Comparison of ENCODE assay signal across 20 mouse cellular contexts in the genomic region with DNA sequence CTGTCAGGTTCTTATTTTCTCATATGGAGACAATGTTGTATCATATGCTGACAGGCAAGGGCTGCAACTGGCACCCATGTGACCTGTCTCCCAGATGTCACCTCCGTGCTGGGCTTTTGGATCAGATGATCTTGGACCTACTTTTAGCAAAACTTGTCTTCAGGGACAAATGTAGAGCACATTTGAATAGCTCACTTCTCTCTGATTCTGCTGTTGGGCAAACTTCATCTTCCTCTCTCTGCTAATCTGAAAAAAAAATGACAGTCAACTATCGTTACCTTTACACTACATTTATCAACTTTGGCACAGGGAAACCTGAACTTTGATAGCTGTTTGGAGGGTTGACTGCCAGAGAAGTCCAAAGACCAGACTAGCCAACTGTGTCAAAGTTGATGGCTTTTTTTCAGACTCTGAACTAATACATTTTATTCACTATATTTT. TPM values are rescaled to one million over a fixed set of nuclear protein-coding genes. Genes with fewer than 3 reads are reported as not detected.
DNase-seq lines count a peak whose midpoint lies in the region; ATAC-seq and TF ChIP-seq lines count a peak whose summit lies in the region.
"Had no signal": no experiment of that assay in that cellular context is flagged by ENCODE, and none has a peak within 500 bp of the region (broad histone marks: within the 10 kb centered on the region; RNA-seq: fewer than 3 reads in every experiment).

No protein-coding gene starts in this region.

- peaks cover 3% of the 10 kb centered on the region for H3K36me3 ChIP-seq in heart, adult 2 months (ENCODE audit: control insufficient read depth, insufficient read depth, low read length)
- H3K36me3 ChIP-seq in heart, embryonic 10.5 days: no peaks in the 10 kb centered on the region
- H3K36me3 ChIP-seq in kidney, embryonic 16.5 days (ENCODE audit: insufficient read depth, low read length): no peaks in the 10 kb centered on the region
- H3K36me3 ChIP-seq in lung, postnatal 0 days (ENCODE audit: insufficient read depth, low read length): no peaks in the 10 kb centered on the region
- H3K36me3 ChIP-seq: embryonic facial prominence, embryonic 15.5 days; forebrain, embryonic 10.5 days; limb, embryonic 15.5 days had no signal

- DNase-seq in heart, adult 2 months: peak in 1 of 2 experiments; percentile 24
- no peak for DNase-seq in heart, embryonic 10.5 days (ENCODE audit: low spot score)
- DNase-seq in adipocyte (ENCODE audit: low spot score): peak; percentile 82
- DNase-seq in heart, postnatal 10 days: peak; percentile 55 to 67
- DNase-seq in lung, postnatal 0 days (ENCODE audit: low spot score): no peak
- no peak for DNase-seq in left cerebral cortex, adult 2 months (ENCODE audit: extremely low spot score in 1 of 2, low spot score in 2 of 2)
- DNase-seq: cerebellum, postnatal 14 days; embryo, embryonic 11 days; gastrocnemius, postnatal 14 days; lung, postnatal 10 days; retina, postnatal 1 day had no signal

- no peak overlapping the region for H3K4me3 ChIP-seq in heart, adult 2 months
- H3K4me3 ChIP-seq in heart, embryonic 10.5 days: no peak overlapping the region
- H3K4me3 ChIP-seq in kidney, embryonic 16.5 days (ENCODE audit: low read length): no peak overlapping the region
- no peak overlapping the region for H3K4me3 ChIP-seq in lung, postnatal 0 days (ENCODE audit: low read depth, low read length)
- no peak overlapping the region for H3K4me3 ChIP-seq in left cerebral cortex, adult 2 months
- H3K4me3 ChIP-seq: embryonic facial prominence, embryonic 15.5 days; forebrain, embryonic 10.5 days; limb, embryonic 15.5 days; megakaryocyte, embryonic 14.5 days had no signal

- no peak overlapping the region for H3K4me2 ChIP-seq in kidney, embryonic 16.5 days (replicated peaks; ENCODE audit: low read depth, low read length)
- H3K4me2 ChIP-seq in lung, postnatal 0 days (replicated peaks; ENCODE audit: low read depth, low read length): no peak overlapping the region
- H3K4me2 ChIP-seq: embryonic facial prominence, embryonic 15.5 days; hindbrain, embryonic 14.5 days; limb, embryonic 15.5 days had no signal

- TF ChIP-seq CTCF in heart, adult 2 months (IDR thresholded peaks at IDR 0.05): no peak
- no peak for TF ChIP-seq CTCF in lung, postnatal 0 days (IDR thresholded peaks at IDR 0.05)
- no peak for TF ChIP-seq CTCF in left cerebral cortex, adult 2 months (IDR thresholded peaks at IDR 0.05)

- intact Hi-C loops in heart, adult 2 months (cut with DNase I): no loop called here
- intact Hi-C loops in heart, postnatal 10 days (cut with DNase I): no loop called here
- intact Hi-C loops in left cerebral cortex, adult 2 months (cut with DNase I): no loop called here

- 40% methylated on average over 2 of the region's 2 CpGs for WGBS in heart, adult 2 months
- 84% methylated on average over 2 of the region's 2 CpGs for WGBS in heart, embryonic 10.5 days
- 55% methylated on average over 2 of the region's 2 CpGs for WGBS in kidney, embryonic 16.5 days
- 79% methylated on average over 2 of the region's 2 CpGs for WGBS in lung, postnatal 0 days

- H3K27me3 ChIP-seq in heart, adult 2 months (ENCODE audit: control insufficient read depth, insufficient read depth, low read length): no peaks in the 10 kb centered on the region
- H3K27me3 ChIP-seq in heart, embryonic 10.5 days (ENCODE audit: insufficient read depth, poor library complexity, severe bottlenecking): no peaks in the 10 kb centered on the region
- H3K27me3 ChIP-seq in kidney, embryonic 16.5 days (ENCODE audit: insufficient read depth, low read length): no peaks in the 10 kb centered on the region
- H3K27me3 ChIP-seq in lung, postnatal 0 days (replicated peaks; ENCODE audit: insufficient read depth, low read length): no peaks in the 10 kb centered on the region
- H3K27me3 ChIP-seq: embryonic facial prominence, embryonic 15.5 days; limb, embryonic 15.5 days had no signal

- no peak for ATAC-seq in kidney, embryonic 16.5 days (ENCODE audit: low FRiP score, low TSS enrichment)
- no peak for ATAC-seq in lung, postnatal 0 days
- ATAC-seq: midbrain, embryonic 16.5 days had no signal

- no peaks in the 10 kb centered on the region for H3K9me3 ChIP-seq in heart, embryonic 10.5 days
- no peaks in the 10 kb centered on the region for H3K9me3 ChIP-seq in kidney, embryonic 16.5 days (ENCODE audit: low read length)
- H3K9me3 ChIP-seq in lung, postnatal 0 days (ENCODE audit: low read length): no peaks in the 10 kb centered on the region
- H3K9me3 ChIP-seq: embryonic facial prominence, embryonic 15.5 days; forebrain, embryonic 10.5 days; limb, embryonic 15.5 days; megakaryocyte, embryonic 14.5 days had no signal

- H3K4me1 ChIP-seq in heart, adult 2 months (ENCODE audit: control insufficient read depth, insufficient read depth, low read length): 0 out of 2 replicates have a peak, but pooled peaks cover 1% of the 10 kb centered on the region
- peaks cover 9% of the 10 kb centered on the region; the same call in 1 of the 2 replicates for H3K4me1 ChIP-seq in heart, embryonic 10.5 days
- H3K4me1 ChIP-seq in kidney, embryonic 16.5 days (ENCODE audit: insufficient read depth, low read length): peaks cover 32% of the 10 kb centered on the region
- H3K4me1 ChIP-seq in lung, postnatal 0 days (ENCODE audit: insufficient read depth, low read depth, low read length): no peaks in the 10 kb centered on the region
- H3K4me1 ChIP-seq: limb, embryonic 15.5 days had no signal

- H3K9ac ChIP-seq in heart, adult 2 months (ENCODE audit: low read depth, low read length): no peak overlapping the region
- no peak overlapping the region for H3K9ac ChIP-seq in kidney, embryonic 16.5 days (replicated peaks; ENCODE audit: low read length)
- H3K9ac ChIP-seq in lung, postnatal 0 days (replicated peaks; ENCODE audit: low read depth): no peak overlapping the region
- H3K9ac ChIP-seq: embryonic facial prominence, embryonic 15.5 days; hindbrain, embryonic 14.5 days; limb, embryonic 15.5 days had no signal

- H3K79me2 ChIP-seq in heart, adult 2 months (replicated peaks; ENCODE audit: control insufficient read depth, insufficient read depth, low read length): no peaks in the 10 kb centered on the region

- no peak for TF ChIP-seq POLR2A in heart, adult 2 months (IDR thresholded peaks at IDR 0.05; ENCODE audit: insufficient read depth, low read depth, low read length)

- no peak for TF ChIP-seq EP300 in heart, adult 2 months (IDR thresholded peaks at IDR 0.05; ENCODE audit: insufficient read depth, low read depth, low read length)
- no peak for TF ChIP-seq EP300 in lung, postnatal 0 days (IDR thresholded peaks at IDR 0.05)

- H3K27ac ChIP-seq in heart, adult 2 months: peak overlapping the region; percentile 75
- H3K27ac ChIP-seq in heart, embryonic 10.5 days: no peak overlapping the region
- H3K27ac ChIP-seq in kidney, embryonic 16.5 days (ENCODE audit: low read length): peak overlapping the region; percentile 45
- H3K27ac ChIP-seq in lung, postnatal 0 days (ENCODE audit: low read length): no peak overlapping the region
- H3K27ac ChIP-seq in left cerebral cortex, adult 2 months: no peak overlapping the region
- H3K27ac ChIP-seq: embryonic facial prominence, embryonic 15.5 days; forebrain, embryonic 10.5 days; hindbrain, embryonic 14.5 days; limb, embryonic 15.5 days had no signal

RNA-seq across cellular contexts. Expression of a gene that starts 10.2 kb away (rescaled TPM):
- 100 to 1,000 TPM; 106 to 125 TPM for total RNA-seq in heart, adult 2 months (2021)
- polyA plus RNA-seq in heart, adult 2 months (2012; rRNA removed): 64.7 and 85.7 TPM in 2 replicates
- polyA plus RNA-seq in heart, embryonic 10.5 days (2016; fragmentation: Nextera tagmentation; extraction: Ambion mirVana): 62.6 and 85.5 TPM in 2 replicates
- total RNA-seq in heart, postnatal 10 days (2021): 100 to 1,000 TPM; 132 to 137 TPM
- 147 and 157 TPM in 2 replicates for polyA plus RNA-seq in kidney, embryonic 16.5 days (2015; fragmentation: Nextera tagmentation; extraction: Ambion mirVana)
- polyA plus RNA-seq in lung, postnatal 0 days (2015; fragmentation: Nextera tagmentation; extraction: Ambion mirVana): 54.8 and 57.5 TPM in 2 replicates
- 10 to 100 TPM; 16.8 to 20.4 TPM for total RNA-seq in left cerebral cortex, adult 2 months (2021)

RNA-seq across cellular contexts. Expression of a gene that starts 22.1 kb away (rescaled TPM):
- 1 to 10 TPM; 1.3 to 2.0 TPM for total RNA-seq in heart, adult 2 months (2021)
- 3.4 and 4.8 TPM in 2 replicates for polyA plus RNA-seq in heart, adult 2 months (2012; rRNA removed)
- polyA plus RNA-seq in heart, embryonic 10.5 days (2016; fragmentation: Nextera tagmentation; extraction: Ambion mirVana): 1.5 and 3.3 TPM in 2 replicates
- 1 to 10 TPM; 2.8 to 4.6 TPM for total RNA-seq in heart, postnatal 10 days (2021)
- polyA plus RNA-seq in kidney, embryonic 16.5 days (2015; fragmentation: Nextera tagmentation; extraction: Ambion mirVana): 2.5 and 3.0 TPM in 2 replicates
- 0.23 and 0.42 TPM in 2 replicates for polyA plus RNA-seq in lung, postnatal 0 days (2015; fragmentation: Nextera tagmentation; extraction: Ambion mirVana)
- total RNA-seq in left cerebral cortex, adult 2 months (2021): 10 to 100 TPM; 48.6 to 55.8 TPM

RNA-seq across cellular contexts. Expression of a gene that starts 41.9 kb away (rescaled TPM):
- not detected for total RNA-seq in heart, adult 2 months (2021)
- polyA plus RNA-seq in heart, adult 2 months (2012; rRNA removed): 0.25 and 0.26 TPM in 2 replicates
- 0.36 and 0.41 TPM in 2 replicates for polyA plus RNA-seq in heart, embryonic 10.5 days (2016; fragmentation: Nextera tagmentation; extraction: Ambion mirVana)
- total RNA-seq in heart, postnatal 10 days (2021): under 1 TPM in 1 of 2 experiments, not detected in 1; 0.12 TPM
- 0.21 and 0.46 TPM in 2 replicates for polyA plus RNA-seq in kidney, embryonic 16.5 days (2015; fragmentation: Nextera tagmentation; extraction: Ambion mirVana)
- polyA plus RNA-seq in lung, postnatal 0 days (2015; fragmentation: Nextera tagmentation; extraction: Ambion mirVana): not detected in 2 replicates
- 100 to 1,000 TPM; 209 to 225 TPM for total RNA-seq in left cerebral cortex, adult 2 months (2021)
- polyA plus RNA-seq: C2C12 had no signal

RNA-seq across cellular contexts. Expression of a gene that starts 56.5 kb away (rescaled TPM):
- not detected for total RNA-seq in heart, adult 2 months (2021)
- not detected in 2 replicates for polyA plus RNA-seq in heart, adult 2 months (2012; rRNA removed)
- not detected in 2 replicates for polyA plus RNA-seq in heart, embryonic 10.5 days (2016; fragmentation: Nextera tagmentation; extraction: Ambion mirVana)
- total RNA-seq in heart, postnatal 10 days (2021): not detected
- polyA plus RNA-seq in kidney, embryonic 16.5 days (2015; fragmentation: Nextera tagmentation; extraction: Ambion mirVana): not detected in 2 replicates
- not detected in 2 replicates for polyA plus RNA-seq in lung, postnatal 0 days (2015; fragmentation: Nextera tagmentation; extraction: Ambion mirVana)
- total RNA-seq in left cerebral cortex, adult 2 months (2021): under 1 TPM; 0.29 to 0.84 TPM
- total RNA-seq: gastrocnemius, postnatal 14 days had no signal
- polyA plus RNA-seq: C2C12; embryonic facial prominence, embryonic 15.5 days; forebrain, embryonic 10.5 days; limb, embryonic 15.5 days; urinary bladder, adult 2 months had no signal

Comparison
In these comparisons a context has a peak if more than half of its experiments do, and no peak if none do; other contexts are left out.
1. DNase-seq: peak in adipocyte (single experiment) and heart, postnatal 10 days (2 of 2); none in heart, embryonic 10.5 days (single experiment), lung, postnatal 0 days (single experiment) and left cerebral cortex, adult 2 months (0 of 2).
2. H3K27ac ChIP-seq: peak in heart, adult 2 months (single experiment) and kidney, embryonic 16.5 days (single experiment); none in heart, embryonic 10.5 days (single experiment), lung, postnatal 0 days (single experiment) and left cerebral cortex, adult 2 months (single experiment).